ENCODE assay signal across 22 mouse cellular contexts in the genomic region with DNA sequence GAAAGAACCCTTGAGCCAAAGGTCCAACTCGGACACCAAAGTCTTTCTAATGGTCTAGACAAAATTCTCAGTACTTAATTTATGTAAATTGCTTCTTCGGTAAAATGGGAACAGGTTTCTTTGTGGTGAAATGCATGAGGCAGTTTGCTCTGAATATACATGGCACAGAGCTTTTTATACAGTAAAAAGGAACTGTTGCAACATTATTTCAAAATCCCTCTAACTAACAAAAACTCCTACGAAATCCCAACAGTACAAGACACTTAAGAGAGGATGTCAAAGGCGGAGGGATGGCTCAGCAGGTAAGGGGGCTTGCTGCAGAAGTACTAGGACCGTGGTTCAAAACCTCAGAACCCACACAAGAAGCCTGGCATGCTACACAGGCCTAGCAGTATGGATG.
"Had no signal": no experiment of that assay in that cellular context is flagged by ENCODE, and none has a peak within 500 bp of the region (broad histone marks: within the 10 kb centered on the region; RNA-seq: fewer than 3 reads in every experiment).

No protein-coding gene starts in this region.

- ATAC-seq: hindbrain, embryonic 16.5 days; hindbrain, postnatal 0 days; inflammation-experienced regulatory T-cells, adult 6 months; intestine, embryonic 15.5 days; intestine, embryonic 16.5 days; intestine, postnatal 0 days had no signal

- DNase-seq: heart, postnatal 10 days; heart, postnatal 14 days; heart, postnatal 36 days; heart, postnatal 4 days; kidney, adult 11 months; kidney, adult 18-20 months; kidney, adult 2 months; kidney, adult 8-10 months; kidney, adult 9 months; kidney, postnatal 10 days; kidney, postnatal 14 days; kidney, postnatal 25 days; kidney, postnatal 36 days; kidney, postnatal 4 days; layer of hippocampus, adult 9-11 months; layer of hippocampus, postnatal 36 days had no signal
